Mouse (Mus musculus) liver, adult (tissue): ENCODE data around the gene Trex1.

Experiments used
- GATA4 ChIP-seq: IDR thresholded peaks from 2 replicates; pipeline ENCODE4 v1.6.1; 2014; ENCODE audit warnings: mild to moderate bottlenecking, low read length; ENCODE audit not compliant: insufficient replicate concordance

Gene Trex1

GRCm38 (mm10) chr9:109021428-109021827 lies 38.1 kb downstream of the Trex1 start:
- no peak for TF ChIP-seq GATA4

- TF ChIP-seq GATA4: no peak
Observed at GRCm38 (mm10) chr9:109016973-109017604, 42.4 kb downstream of the Trex1 start.

GRCm38 (mm10) chr9:109015397-109015796 lies 44.1 kb downstream of the Trex1 start:
- TF ChIP-seq GATA4: no peak

- TF ChIP-seq GATA4: no peak
Observed at GRCm38 (mm10) chr9:109010316-109010690, 49.2 kb downstream of the Trex1 start.

- no peak for TF ChIP-seq GATA4
Observed at GRCm38 (mm10) chr9:109009636-109010315, 49.8 kb downstream of the Trex1 start.

- no peak for TF ChIP-seq GATA4
Observed at GRCm38 (mm10) chr9:109008994-109009635, 50.4 kb downstream of the Trex1 start.

- no peak for TF ChIP-seq GATA4
Observed at GRCm38 (mm10) chr9:109008081-109008480, 51.5 kb downstream of the Trex1 start.
